Mouse (Mus musculus): Measurements from ENCODE around the gene Pkd1l3.

Pkd1l3 gene

GRCm38 (mm10) chr8:109705320-109706075, 91.2 kb downstream of the Pkd1l3 start, which contains the start of gene Zfp821:
Gene Zfp821, plus strand, starts transcription at chr8:109705546.
- DNase-seq: peak; percentile 92

- peak; percentile 21 to 34 for DNase-seq
These were observed 92.0 kb downstream of the Pkd1l3 start for GRCm38 (mm10) chr8:109706076-109706873.

GRCm38 (mm10) chr8:109706874-109707237, 92.5 kb downstream of the Pkd1l3 start:
- peak; percentile 92 to 95 for DNase-seq

GRCm38 (mm10) chr8:109707921-109708320, 93.6 kb downstream of the Pkd1l3 start:
- DNase-seq: no peak

- DNase-seq: no peak
These were observed 98.2 kb downstream of the Pkd1l3 start for GRCm38 (mm10) chr8:109712521-109712920.

GRCm38 (mm10) chr8:109714961-109715360, 100.6 kb downstream of the Pkd1l3 start:
- no peak for DNase-seq
